Mouse (Mus musculus) lung, adult 2 months (tissue): ENCODE measurements at regions not wholly inside any gene's neighbourhood (a gene's known extent, or its start where the extent isn't known, plus 50 kb on each side); places are given as distances from the start of the nearest gene placed in this dataset.

Experiments
- DNase-seq: peaks from one replicate; pipeline ENCODE4 v3.0.0; 2022
- H3K4me1 ChIP-seq: fragments of 200-500 bp; 2 replicates; pipeline ENCODE4 v1.6.1; 2011; ENCODE audit warnings: low read length; ENCODE audit not compliant: control insufficient read depth, insufficient read depth
- H3K4me3 ChIP-seq: fragments of 200-500 bp; replicated peaks from 2 replicates; pipeline ENCODE3; 2011; ENCODE audit warnings: low read depth, mild to moderate bottlenecking, control low read depth, low read length; ENCODE audit errors: extremely low read depth
- CTCF ChIP-seq: fragments of 200-500 bp; IDR thresholded peaks from 2 replicates; pipeline ENCODE4 v1.5.1; 2011; ENCODE audit warnings: mild to moderate bottlenecking, low read length, control low read depth; ENCODE audit not compliant: insufficient read depth
- POLR2A ChIP-seq: fragments of 200-500 bp; IDR thresholded peaks from 2 replicates; pipeline ENCODE4 v1.6.1; 2011; ENCODE audit warnings: low read depth, mild to moderate bottlenecking, control low read depth, low read length, borderline replicate concordance; ENCODE audit errors: extremely low read depth
- WGBS: fragments of 180-500 bp; shearing (Covaris S2); methylation state at CpG from one replicate; pipeline ENCODE4 v1.1.7; 2018; 5-methylcytosine and 5-hydroxymethylcytosine counted together

- TF ChIP-seq CTCF (no peak), POLR2A (no peak)
- DNase-seq, result no peak
- Histone ChIP-seq H3K4me3 (no peak overlapping the region), H3K4me1 (no peaks in the 10 kb centered on the region)
- WGBS, result 93% methylated on average over 1 of the region's 1 CpGs
Measured at GRCm38 (mm10) chr5:83091483-83091882, 263.5 kb downstream of the Tecrl start.

DNA sequence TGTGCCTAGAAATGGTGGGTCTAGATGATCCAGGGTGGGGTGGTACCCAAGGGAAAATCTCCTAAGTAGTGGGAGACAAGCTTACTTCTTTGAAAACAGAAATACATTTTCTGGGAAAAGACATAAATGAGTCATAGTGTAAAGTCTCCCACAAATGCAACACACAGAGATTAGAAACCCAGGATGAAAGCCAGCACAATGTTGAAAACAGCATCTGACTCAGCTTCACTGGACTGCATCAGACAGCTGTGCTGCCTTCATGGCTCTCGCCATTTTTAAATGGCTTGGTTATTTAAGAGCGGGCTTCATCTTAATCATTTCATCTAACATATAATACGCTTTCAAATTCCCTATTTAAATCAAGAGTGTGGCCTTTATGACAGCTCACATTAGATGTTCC, 300.2 kb downstream of the Tecrl start:
- no peak overlapping the region for H3K4me3 ChIP-seq
- DNase-seq, result no peak
- 86% methylated on average over 3 of the region's 3 CpGs for WGBS
- no peaks in the 10 kb centered on the region for H3K4me1 ChIP-seq
- no peak for TF ChIP-seq POLR2A
- no peak for TF ChIP-seq CTCF

GRCm38 (mm10) chr5:83047214-83047613, 307.8 kb downstream of the Tecrl start:
- WGBS, result 66% methylated on average over 1 of the region's 1 CpGs
- TF ChIP-seq POLR2A (no peak), CTCF (no peak)
- Histone ChIP-seq H3K4me1 (no peaks in the 10 kb centered on the region), H3K4me3 (no peak overlapping the region)
- DNase-seq, result no peak

GRCm38 (mm10) chr5:83029703-83030102, 325.3 kb downstream of the Tecrl start:
- no peak for DNase-seq
- TF ChIP-seq CTCF (no peak), POLR2A (no peak)
- WGBS, result 71% methylated on average over 2 of the region's 2 CpGs
- H3K4me1 ChIP-seq, result no peaks in the 10 kb centered on the region
- H3K4me3 ChIP-seq, result no peak overlapping the region

DNA sequence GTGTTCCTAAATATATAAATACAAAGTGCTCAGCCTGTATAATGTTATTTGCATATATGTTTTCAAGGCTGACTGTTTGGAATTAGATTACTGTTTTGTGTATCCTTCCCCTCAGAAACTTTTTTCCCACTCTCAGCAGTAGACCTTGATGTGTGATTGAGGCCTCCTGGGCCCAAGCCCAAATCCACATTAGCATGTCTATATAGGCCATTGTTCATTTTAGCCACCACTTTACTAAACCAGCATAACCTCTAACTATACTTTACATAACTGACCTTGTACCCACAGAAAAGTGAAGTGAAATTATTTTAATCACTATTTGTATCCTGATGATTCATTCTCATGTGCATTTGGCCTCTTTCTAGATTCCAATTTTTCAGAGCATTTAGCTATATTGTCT, 349.0 kb downstream of the Tecrl start:
- no peak overlapping the region for H3K4me3 ChIP-seq
- H3K4me1 ChIP-seq, result no peaks in the 10 kb centered on the region
- TF ChIP-seq POLR2A (no peak), CTCF (no peak)
- no peak for DNase-seq

DNA sequence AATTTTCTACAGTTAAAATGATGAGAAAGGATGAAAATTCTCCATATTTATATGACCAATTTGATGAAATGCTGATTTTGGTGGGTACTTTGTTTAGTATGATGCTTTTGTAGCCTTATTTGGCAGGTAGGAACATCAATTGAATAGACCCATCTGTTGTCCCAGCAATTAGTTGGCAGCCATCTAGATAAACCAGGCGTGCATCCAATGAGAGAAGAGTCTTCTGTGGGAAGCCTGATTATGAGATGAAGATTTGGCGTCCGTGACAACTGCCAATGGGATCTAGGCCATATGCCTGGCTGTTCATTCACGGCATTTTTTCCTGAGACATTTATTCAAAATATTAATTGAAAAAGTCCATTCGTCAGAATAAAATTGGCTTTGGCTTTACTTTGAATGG, 365.9 kb downstream of the Tecrl start:
- H3K4me3 ChIP-seq, result no peak overlapping the region
- no peaks in the 10 kb centered on the region for H3K4me1 ChIP-seq
- no peak for DNase-seq
- WGBS, result 61% methylated on average over 5 of the region's 5 CpGs
- TF ChIP-seq POLR2A (no peak), CTCF (no peak)

DNA sequence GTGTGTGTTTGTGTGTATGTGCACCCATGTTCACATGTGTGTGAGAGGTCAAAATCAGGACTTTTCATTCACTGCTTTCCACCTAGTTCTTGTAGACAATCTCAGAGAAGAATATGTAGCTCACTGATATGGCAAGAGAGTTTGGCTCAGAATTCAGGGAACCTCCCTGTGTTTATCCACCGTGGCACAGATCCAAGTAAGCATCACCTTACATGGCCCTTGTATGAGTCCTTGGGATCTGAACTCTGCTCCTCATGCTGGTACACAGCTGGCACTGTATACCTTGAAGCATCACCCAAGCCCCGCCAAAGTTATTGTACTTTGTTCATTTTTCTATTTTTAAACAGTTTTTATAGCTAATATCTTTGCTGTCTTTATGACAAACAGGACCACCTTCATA, 385.7 kb downstream of the Tecrl start:
- no peak for DNase-seq
- 78% methylated on average over 2 of the region's 2 CpGs for WGBS
- TF ChIP-seq CTCF (no peak), POLR2A (no peak)
- Histone ChIP-seq H3K4me3 (no peak overlapping the region), H3K4me1 (no peaks in the 10 kb centered on the region)

- 64% methylated on average over 3 of the region's 3 CpGs for WGBS
- no peak for DNase-seq
- Histone ChIP-seq H3K4me3 (no peak overlapping the region), H3K4me1 (no peaks in the 10 kb centered on the region)
- TF ChIP-seq CTCF, result no peak
- no peak for TF ChIP-seq POLR2A
Measured at GRCm38 (mm10) chr5:82966824-82967223, 388.2 kb downstream of the Tecrl start.

DNA sequence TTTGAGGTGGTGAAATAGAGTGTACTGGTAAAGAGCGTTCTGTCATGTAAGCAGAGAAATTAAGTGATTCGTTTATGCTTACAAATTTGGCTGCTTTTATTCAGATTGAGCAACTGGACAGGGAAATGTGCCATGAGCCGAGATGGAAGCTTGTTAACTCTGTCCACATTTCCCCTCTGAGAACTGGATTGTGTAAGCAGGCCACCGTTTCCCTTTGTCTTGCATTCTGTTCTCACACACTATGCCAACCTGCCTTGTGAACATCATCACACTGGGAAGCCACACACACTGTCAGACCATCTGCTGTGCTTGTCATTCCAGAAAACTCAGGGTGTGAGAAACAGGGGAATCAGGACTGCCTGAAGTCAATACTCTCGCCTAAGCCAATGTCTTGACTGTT, 388.8 kb downstream of the Tecrl start:
- no peaks in the 10 kb centered on the region for H3K4me1 ChIP-seq
- DNase-seq, result peak; percentile 16
- 47% methylated on average over 5 of the region's 5 CpGs for WGBS
- H3K4me3 ChIP-seq, result no peak overlapping the region
- TF ChIP-seq POLR2A, result no peak
- no peak for TF ChIP-seq CTCF

DNA sequence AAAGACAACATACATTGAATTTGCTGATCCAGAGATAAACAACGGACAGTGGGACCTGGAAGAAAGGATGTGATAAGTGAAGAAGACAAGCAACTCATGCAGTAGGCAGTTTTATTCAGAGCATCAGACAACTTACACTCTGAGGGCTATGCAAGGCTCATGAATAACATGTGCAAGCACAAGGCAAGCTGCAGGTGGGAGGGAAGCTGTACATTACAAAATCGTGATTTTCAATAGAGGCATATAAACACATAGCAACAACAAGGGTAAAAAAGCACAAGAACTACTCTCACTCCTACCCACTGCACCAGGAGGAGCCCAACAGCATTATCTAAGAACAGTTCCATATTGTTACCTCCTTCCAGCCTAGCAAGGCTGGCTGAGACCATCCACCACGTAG, 390.5 kb downstream of the Tecrl start:
- no peak for DNase-seq
- WGBS, result 69% methylated on average over 3 of the region's 3 CpGs

DNA sequence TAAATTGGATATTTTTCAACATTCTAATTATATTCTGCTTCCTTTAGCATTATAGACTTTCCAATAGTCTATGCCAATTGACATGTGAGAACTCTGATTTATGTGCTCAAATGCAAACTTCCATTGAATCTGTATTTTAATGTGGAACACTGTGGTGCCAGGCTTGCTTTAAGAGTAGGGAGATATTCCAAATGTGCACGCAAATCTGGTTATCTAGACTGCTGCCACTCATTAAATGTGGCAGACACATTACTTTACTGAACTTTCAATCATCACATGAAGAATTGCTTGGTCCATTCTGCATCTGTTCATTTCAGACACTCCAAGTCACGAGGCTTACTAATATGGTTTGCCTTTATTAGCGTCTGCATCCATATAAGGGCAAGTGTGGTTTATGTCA, 399.0 kb downstream of the Tecrl start:
- no peaks in the 10 kb centered on the region for H3K4me1 ChIP-seq
- no peak for TF ChIP-seq POLR2A
- TF ChIP-seq CTCF, result no peak
- 75% methylated on average over 3 of the region's 3 CpGs for WGBS
- DNase-seq, result no peak
- no peak overlapping the region for H3K4me3 ChIP-seq

More for the DNA sequence above, 390.5 kb downstream of the Tecrl start:
- H3K4me1 ChIP-seq, result no peaks in the 10 kb centered on the region
- H3K4me3 ChIP-seq, result no peak overlapping the region
- TF ChIP-seq POLR2A (no peak), CTCF (no peak)
